Mouse (Mus musculus) MEL (cell line): Measurements from ENCODE around the gene Pcsk2.

ENCODE experiments used
- CTCF ChIP-seq, 3 experiments: IDR thresholded peaks in 2 of 3; conservative IDR thresholded peaks in 1 of 3; 2 replicates each; pipeline ENCODE4 v1.5.1; 2011 to 2012; ENCODE audit warnings: low read length in 3 of 3, low read depth in 2 of 3, mild to moderate bottlenecking in 2 of 3, improper control_type of control experiment in 1 of 3, inconsistent platforms in 1 of 3, mixed read lengths in 1 of 3, moderate library complexity in 1 of 3; ENCODE audit not compliant: control insufficient read depth in 1 of 3, insufficient read depth in 1 of 3, poor library complexity in 1 of 3, severe bottlenecking in 1 of 3
- E2F4 ChIP-seq: IDR thresholded peaks from 2 replicates; pipeline ENCODE4 v1.6.1; 2011; ENCODE audit warnings: low read depth, low read length, improper control_type of control experiment, borderline replicate concordance
- GATA1 ChIP-seq: IDR thresholded peaks from 2 replicates; pipeline ENCODE4 v1.6.1; 2011; ENCODE audit warnings: low read depth, low read length, improper control_type of control experiment

DNA sequence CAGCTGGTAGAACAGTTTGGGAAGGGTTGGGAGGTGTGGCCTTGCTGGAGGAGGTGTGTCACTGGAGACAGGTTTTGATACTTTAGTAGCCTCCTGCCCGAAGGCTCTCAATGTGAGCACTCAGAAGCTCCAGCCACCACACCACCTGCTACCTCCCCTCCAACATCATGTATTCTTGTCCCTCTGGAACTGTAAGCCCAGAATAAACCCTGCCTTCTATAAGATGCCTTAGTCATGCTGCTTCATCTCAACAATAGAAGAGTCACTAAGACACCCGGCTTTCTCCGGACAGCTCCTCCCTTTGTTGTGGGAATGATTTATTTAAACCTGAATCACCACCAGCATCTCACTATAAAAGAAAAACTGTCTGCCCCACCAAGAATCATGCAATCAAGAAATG lies 166.9 kb downstream of the Pcsk2 start:
- TF ChIP-seq GATA1: no peak
- TF ChIP-seq CTCF (IDR thresholded peaks at IDR 0.05 in 2 of 3, conservative IDR thresholded peaks at IDR 0.05 in 1 of 3; ENCODE audit: control insufficient read depth in 1 of 3, insufficient read depth in 1 of 3, low read depth in 2 of 3, low read length in 3 of 3, poor library complexity in 1 of 3, severe bottlenecking in 1 of 3): no peak
- no peak for TF ChIP-seq E2F4
